Mouse (Mus musculus): ENCODE data around the gene Nedd1. TPM values are rescaled to one million over a fixed set of nuclear protein-coding genes. Genes with fewer than 3 reads are reported as not detected.

Nedd1 gene
- total and polyA plus RNA-seq, 3 experiments: 19.0 to 34.7 (median 20.7) TPM

- Histone ChIP-seq H3K9ac (ENCODE audit: insufficient read depth, low read depth) (no peak overlapping the region), H3K9me3 (replicated peaks; ENCODE audit: low read length) (no peaks in the 10 kb centered on the region), H3K4me1 (ENCODE audit: control insufficient read depth in 1 of 2, insufficient read depth in 2 of 2) (no peaks in the 10 kb centered on the region), H3K79me2 (replicated peaks; ENCODE audit: control insufficient read depth, extremely low read depth, insufficient read depth, poor library complexity, severe bottlenecking) (no peaks in the 10 kb centered on the region), H3K4me2 (ENCODE audit: insufficient read depth, low read depth, poor library complexity, severe bottlenecking) (no peak overlapping the region), H3K27ac (ENCODE audit: insufficient read depth, low read depth) (no peak overlapping the region), H3K4me3 (replicated peaks in 1 of 3; ENCODE audit: low read depth in 2 of 3, low read length in 2 of 3, poor library complexity in 1 of 3) (no peak overlapping the region), H3K27me3 (replicated peaks) (no peaks in the 10 kb centered on the region), H3K36me3 (replicated peaks in 1 of 2; ENCODE audit: control insufficient read depth in 1 of 2, insufficient read depth in 1 of 2, low read length in 1 of 2) (peaks cover 25 to 75% of the 10 kb centered on the region in 2 experiments)
- TF ChIP-seq MAZ (IDR thresholded peaks at IDR 0.05; ENCODE audit: low read depth, low read length) (no peak), USF1 (IDR thresholded peaks at IDR 0.05; ENCODE audit: low read depth, low read length) (no peak), PAX5 (IDR thresholded peaks at IDR 0.05; ENCODE audit: low read length) (no peak)
- in situ Hi-C loops (cut with MboI; ENCODE audit: low pct_ligation_motif_present, low pct_unique_long_range_greater_than_20kb, low sequenced_read_pairs) (loop anchor here (25.0 kb wide), 1 partner anchor 313 kb away; no protein-coding TSS in a partner anchor), dilution Hi-C loops (cut with MboI; ENCODE audit: extremely low pct_ligation_motif_present, extremely low pct_unique_long_range_greater_than_20kb, low sequenced_read_pairs) (no loop called here)
- no peak for DNase-seq (ENCODE audit: extremely low read depth)
Observed at GRCm38 (mm10) chr10:92699032-92699431, 23.2 kb downstream of the Nedd1 start.

GRCm38 (mm10) chr10:92675056-92675455, 47.2 kb downstream of the Nedd1 start:
- in situ Hi-C loops (cut with MboI; ENCODE audit: low pct_ligation_motif_present, low pct_unique_long_range_greater_than_20kb, low sequenced_read_pairs): loop anchor here (25.0 kb wide), 1 partner anchor 337 kb away; no protein-coding TSS in a partner anchor

DNA sequence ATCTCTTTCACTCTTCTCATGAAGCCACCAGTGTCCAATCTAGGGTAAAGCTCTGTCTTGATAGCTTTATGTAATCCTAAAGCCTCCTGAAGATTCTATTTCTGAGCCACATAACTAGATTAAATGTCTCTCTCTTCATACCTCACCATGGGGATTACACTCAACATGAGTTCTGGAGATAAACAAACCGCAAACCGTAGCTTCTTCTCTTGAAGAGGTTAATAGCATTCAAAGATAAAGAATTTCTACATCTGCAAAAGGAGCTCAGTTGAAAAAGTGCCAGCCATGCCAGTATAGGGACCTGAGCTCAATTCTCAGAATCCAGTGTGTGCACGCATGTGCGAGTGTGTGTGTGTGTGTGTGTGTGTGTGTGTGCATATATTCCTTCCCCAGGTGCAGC, 50.3 kb downstream of the Nedd1 start:
- in situ Hi-C loops (cut with MboI; ENCODE audit: low pct_ligation_motif_present, low pct_unique_long_range_greater_than_20kb, low sequenced_read_pairs) (loop anchor here (25.0 kb wide), 1 partner anchor 1385 kb away; no protein-coding TSS in a partner anchor), dilution Hi-C loops (cut with MboI; ENCODE audit: extremely low pct_ligation_motif_present, extremely low pct_unique_long_range_greater_than_20kb, low sequenced_read_pairs) (no loop called here)
- H3K4me1 ChIP-seq (ENCODE audit: control insufficient read depth in 1 of 2, insufficient read depth in 2 of 2): no peaks in the 10 kb centered on the region
- TF ChIP-seq MXI1 (IDR thresholded peaks at IDR 0.05; ENCODE audit: low read depth, low read length) (no peak), SMC3 (IDR thresholded peaks at IDR 0.05; ENCODE audit: low read depth, low read length) (no peak), PAX5 (IDR thresholded peaks at IDR 0.05; ENCODE audit: low read length) (no peak), ZC3H11A (IDR thresholded peaks at IDR 0.05; ENCODE audit: low read depth, low read length) (no peak), SIN3A (IDR thresholded peaks at IDR 0.05; ENCODE audit: low read length) (no peak), TBP (conservative IDR thresholded peaks at IDR 0.05; ENCODE audit: low read depth, low read length) (no peak), JUN (IDR thresholded peaks at IDR 0.05; ENCODE audit: insufficient read depth, low read depth, low read length) (no peak), MAX (IDR thresholded peaks at IDR 0.05; ENCODE audit: low read length) (no peak), RCOR1 (conservative IDR thresholded peaks at IDR 0.05; ENCODE audit: low read depth, low read length) (no peak), ELF1 (IDR thresholded peaks at IDR 0.05; ENCODE audit: low read depth, low read length) (no peak), USF2 (conservative IDR thresholded peaks at IDR 0.05; ENCODE audit: low read depth, low read length) (no peak), USF1 (IDR thresholded peaks at IDR 0.05; ENCODE audit: low read depth, low read length) (no peak), POLR2AphosphoS2 (IDR thresholded peaks at IDR 0.05; ENCODE audit: low read depth, low read length) (no peak), EP300 (IDR thresholded peaks at IDR 0.05; ENCODE audit: low read length) (no peak), NRF1 (IDR thresholded peaks at IDR 0.05; ENCODE audit: low read depth, low read length) (no peak), CTCF (conservative IDR thresholded peaks at IDR 0.05 in 1 of 2, IDR thresholded peaks at IDR 0.05 in 1 of 2; ENCODE audit: low read depth in 2 of 2, low read length in 2 of 2) (no peak), KAT2A (IDR thresholded peaks at IDR 0.05; ENCODE audit: insufficient replicate concordance, low read length) (no peak), BHLHE40 (IDR thresholded peaks at IDR 0.05; ENCODE audit: low read depth, low read length) (no peak), TCF12 (IDR thresholded peaks at IDR 0.05; ENCODE audit: low read depth, low read length) (no peak)
- H3K4me3 ChIP-seq (replicated peaks in 1 of 3; ENCODE audit: low read depth in 2 of 3, low read length in 2 of 3, poor library complexity in 1 of 3): no peak overlapping the region
- H3K79me2 ChIP-seq (replicated peaks; ENCODE audit: control insufficient read depth, extremely low read depth, insufficient read depth, poor library complexity, severe bottlenecking): no peaks in the 10 kb centered on the region
- H3K36me3 ChIP-seq (replicated peaks in 1 of 2; ENCODE audit: control insufficient read depth in 1 of 2, insufficient read depth in 1 of 2, low read length in 1 of 2): no peaks in the 10 kb centered on the region
- no peak overlapping the region for H3K9ac ChIP-seq (ENCODE audit: insufficient read depth, low read depth)
- H3K27me3 ChIP-seq (replicated peaks): no peaks in the 10 kb centered on the region
- no peaks in the 10 kb centered on the region for H3K9me3 ChIP-seq (replicated peaks; ENCODE audit: low read length)
- H3K4me2 ChIP-seq (ENCODE audit: insufficient read depth, low read depth, poor library complexity, severe bottlenecking): no peak overlapping the region
- DNase-seq (ENCODE audit: extremely low read depth): no peak
- no peak overlapping the region for H3K27ac ChIP-seq (ENCODE audit: insufficient read depth, low read depth)

More at GRCm38 (mm10) chr10:92675056-92675455, 47.2 kb downstream of the Nedd1 start:
- Histone ChIP-seq H3K9ac (ENCODE audit: insufficient read depth, low read depth) (no peak overlapping the region), H3K27ac (ENCODE audit: insufficient read depth, low read depth) (no peak overlapping the region), H3K9me3 (replicated peaks; ENCODE audit: low read length) (no peaks in the 10 kb centered on the region), H3K79me2 (replicated peaks; ENCODE audit: control insufficient read depth, extremely low read depth, insufficient read depth, poor library complexity, severe bottlenecking) (no peaks in the 10 kb centered on the region), H3K36me3 (replicated peaks in 1 of 2; ENCODE audit: control insufficient read depth in 1 of 2, insufficient read depth in 1 of 2, low read length in 1 of 2) (no peaks in the 10 kb centered on the region), H3K4me2 (ENCODE audit: insufficient read depth, low read depth, poor library complexity, severe bottlenecking) (no peak overlapping the region), H3K27me3 (replicated peaks) (no peaks in the 10 kb centered on the region), H3K4me3 (replicated peaks in 1 of 3; ENCODE audit: low read depth in 2 of 3, low read length in 2 of 3, poor library complexity in 1 of 3) (no peak overlapping the region), H3K4me1 (ENCODE audit: control insufficient read depth in 1 of 2, insufficient read depth in 2 of 2) (peaks cover 0 to 10% of the 10 kb centered on the region in 2 experiments; a peak in 2 of 4 replicates)
- no peak for TF ChIP-seq MYC (IDR thresholded peaks at IDR 0.05; ENCODE audit: low read depth, low read length)
- no peak for TF ChIP-seq SIN3A (IDR thresholded peaks at IDR 0.05; ENCODE audit: low read length)
- no peak for TF ChIP-seq MXI1 (IDR thresholded peaks at IDR 0.05; ENCODE audit: low read depth, low read length)
- TF ChIP-seq SMC3 (IDR thresholded peaks at IDR 0.05; ENCODE audit: low read depth, low read length): no peak
- TF ChIP-seq ZNF384 (IDR thresholded peaks at IDR 0.05; ENCODE audit: low read depth, low read length): no peak
- no peak for TF ChIP-seq JUND (conservative IDR thresholded peaks at IDR 0.05; ENCODE audit: low read depth, low read length)
- TF ChIP-seq ZKSCAN1 (IDR thresholded peaks at IDR 0.05; ENCODE audit: borderline replicate concordance, low read depth, low read length): no peak
- TF ChIP-seq TBP (conservative IDR thresholded peaks at IDR 0.05; ENCODE audit: low read depth, low read length): no peak
- no peak for TF ChIP-seq ETS1 (conservative IDR thresholded peaks at IDR 0.05; ENCODE audit: low read depth, low read length)
- no peak for TF ChIP-seq MAZ (IDR thresholded peaks at IDR 0.05; ENCODE audit: low read depth, low read length)
- TF ChIP-seq JUN (IDR thresholded peaks at IDR 0.05; ENCODE audit: insufficient read depth, low read depth, low read length): no peak
- dilution Hi-C loops (cut with MboI; ENCODE audit: extremely low pct_ligation_motif_present, extremely low pct_unique_long_range_greater_than_20kb, low sequenced_read_pairs): no loop called here
- DNase-seq (ENCODE audit: extremely low read depth): no peak

Measured in CH12.LX (cell line).